In the genomic region with DNA sequence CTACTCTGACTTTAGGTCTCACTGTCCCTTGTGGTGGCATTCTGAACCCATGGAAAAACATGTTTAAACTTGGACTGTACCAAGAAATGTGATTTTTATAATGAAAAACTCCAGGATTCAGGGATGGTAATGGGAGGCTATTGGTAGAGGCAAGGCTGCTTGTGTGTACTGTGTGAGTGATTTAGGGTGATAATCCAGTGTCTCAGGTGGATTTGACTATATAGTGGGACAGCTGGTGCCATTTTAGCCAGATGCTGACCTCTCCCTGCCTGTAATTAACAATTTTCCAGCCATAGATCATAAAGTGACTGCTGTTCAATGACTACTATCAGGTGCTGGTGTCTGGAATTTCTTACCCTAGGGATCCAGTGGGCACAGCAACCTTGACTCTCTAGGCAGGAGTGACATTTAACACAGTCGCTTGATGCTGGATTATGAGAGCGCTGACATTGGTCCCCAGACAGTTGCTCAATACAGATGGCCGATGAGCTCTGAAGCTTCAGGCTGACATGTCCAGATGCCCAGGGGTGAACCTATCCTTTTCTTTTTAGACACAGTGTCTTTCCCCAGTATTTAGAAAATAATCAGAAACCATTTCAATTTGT, we compare ENCODE assay signal across 32 mouse cellular contexts.
A peak's percentile ranks its signal among the peaks of the same experiment; 100 is the strongest.
DNase-seq lines count a peak whose midpoint lies in the region; ATAC-seq lines count a peak whose summit lies in the region.
"Had no signal": no experiment of that assay in that cellular context is flagged by ENCODE, and none has a peak within 500 bp of the region (broad histone marks: within the 10 kb centered on the region; RNA-seq: fewer than 3 reads in every experiment).

No protein-coding gene starts in this region.

- H3K4me2 ChIP-seq in neural tube, embryonic 11.5 days (ENCODE audit: low read depth) = no peak overlapping the region
- H3K4me2 ChIP-seq in midbrain, embryonic 14.5 days (ENCODE audit: low read length) = no peak overlapping the region
- no peak overlapping the region for H3K4me2 ChIP-seq in neural tube, embryonic 15.5 days
- H3K4me2 ChIP-seq: forebrain, embryonic 13.5 days; heart, embryonic 13.5 days; intestine, embryonic 15.5 days; stomach, embryonic 15.5 days had no signal

- WGBS in neural tube, embryonic 11.5 days = 63% methylated on average over 3 of the region's 3 CpGs
- 37% methylated on average over 3 of the region's 3 CpGs for WGBS in midbrain, embryonic 14.5 days
- WGBS in neural tube, embryonic 15.5 days = 32% methylated on average over 3 of the region's 3 CpGs

- H3K9me3 ChIP-seq in neural tube, embryonic 11.5 days (ENCODE audit: control insufficient read depth, low read length) = no peaks in the 10 kb centered on the region
- no peaks in the 10 kb centered on the region for H3K9me3 ChIP-seq in midbrain, embryonic 14.5 days (ENCODE audit: control insufficient read depth, low read length)
- no peaks in the 10 kb centered on the region for H3K9me3 ChIP-seq in neural tube, embryonic 15.5 days (replicated peaks)
- H3K9me3 ChIP-seq: forebrain, embryonic 13.5 days; heart, embryonic 13.5 days; intestine, embryonic 15.5 days; stomach, embryonic 15.5 days had no signal

- DNase-seq in heart, adult 11 months = peak; percentile 36
- DNase-seq in heart, adult 8-10 months (ENCODE audit: low spot score) = no peak
- no peak for DNase-seq in neural tube, embryonic 11.5 days (ENCODE audit: low spot score)
- no peak for DNase-seq in neural tube, embryonic 10.5 days (ENCODE audit: extremely low spot score, low spot score)
- DNase-seq in midbrain, embryonic 14.5 days = peak; percentile 22
- DNase-seq in frontal cortex, postnatal 25 days (ENCODE audit: low spot score in 2 of 2) = no peak
- DNase-seq in yolk sac, embryonic 10.5 days (ENCODE audit: low spot score) = no peak
- DNase-seq: adrenal gland, adult 2 months; cerebellum, adult 2 months; cerebellum, postnatal 25 days; gastrocnemius, adult 2 months; gastrocnemius, postnatal 36 days; heart, adult 2 months; heart, postnatal 10 days; kidney, adult 2 months; kidney, postnatal 4 days; layer of hippocampus, adult 9-11 months; liver; lung, adult 2 months; lung, postnatal 10 days; right cerebral cortex, postnatal 25 days; thymus, postnatal 14 days had no signal

- no peaks in the 10 kb centered on the region for H3K36me3 ChIP-seq in neural tube, embryonic 11.5 days (ENCODE audit: control insufficient read depth, insufficient read depth, low read length)
- H3K36me3 ChIP-seq in midbrain, embryonic 14.5 days (ENCODE audit: control insufficient read depth, insufficient read depth, low read length) = no peaks in the 10 kb centered on the region
- no peaks in the 10 kb centered on the region for H3K36me3 ChIP-seq in neural tube, embryonic 15.5 days
- H3K36me3 ChIP-seq: intestine, embryonic 15.5 days; stomach, embryonic 15.5 days had no signal

- H3K4me1 ChIP-seq in neural tube, embryonic 11.5 days (ENCODE audit: control insufficient read depth, insufficient read depth, low read length) = no peaks in the 10 kb centered on the region
- H3K4me1 ChIP-seq in midbrain, embryonic 14.5 days (ENCODE audit: control insufficient read depth, insufficient read depth, low read length) = peaks cover 8% of the 10 kb centered on the region; the same call in 1 of the 2 replicates
- peaks cover 7% of the 10 kb centered on the region; the same call in 1 of the 2 replicates for H3K4me1 ChIP-seq in neural tube, embryonic 15.5 days
- H3K4me1 ChIP-seq: forebrain, embryonic 13.5 days; heart, embryonic 13.5 days; intestine, embryonic 15.5 days; stomach, embryonic 15.5 days had no signal

- no peaks in the 10 kb centered on the region for H3K27me3 ChIP-seq in neural tube, embryonic 11.5 days (ENCODE audit: control insufficient read depth, insufficient read depth, low read length)
- H3K27me3 ChIP-seq in midbrain, embryonic 14.5 days (ENCODE audit: control insufficient read depth, insufficient read depth, low read length) = no peaks in the 10 kb centered on the region
- H3K27me3 ChIP-seq in neural tube, embryonic 15.5 days (replicated peaks) = no peaks in the 10 kb centered on the region
- H3K27me3 ChIP-seq: CH12.LX; forebrain, embryonic 13.5 days; heart, embryonic 13.5 days; intestine, embryonic 15.5 days; stomach, embryonic 15.5 days had no signal

- no peak overlapping the region for H3K9ac ChIP-seq in neural tube, embryonic 11.5 days (ENCODE audit: low read length)
- no peak overlapping the region for H3K9ac ChIP-seq in midbrain, embryonic 14.5 days (replicated peaks; ENCODE audit: low read length)
- no peak overlapping the region for H3K9ac ChIP-seq in neural tube, embryonic 15.5 days (replicated peaks)
- H3K9ac ChIP-seq: forebrain, embryonic 13.5 days; heart, embryonic 13.5 days; intestine, embryonic 15.5 days; liver, embryonic 14.5 days; stomach, embryonic 15.5 days had no signal

- ATAC-seq in neural tube, embryonic 11.5 days (ENCODE audit: insufficient read depth, low FRiP score, low TSS enrichment) = peak; percentile 68
- peak; percentile 19; the same call in 1 of the 2 replicates for ATAC-seq in midbrain, embryonic 14.5 days (ENCODE audit: low FRiP score, low TSS enrichment)
- ATAC-seq in neural tube, embryonic 15.5 days (ENCODE audit: low FRiP score) = peak; percentile 49; the same call in 1 of the 2 replicates
- ATAC-seq: activated CD4-positive, CD25-positive, alpha-beta regulatory T cell, adult 4 months; intestine, embryonic 15.5 days had no signal

- H3K27ac ChIP-seq in neural tube, embryonic 11.5 days (ENCODE audit: low read depth, low read length) = no peak overlapping the region
- no peak overlapping the region for H3K27ac ChIP-seq in midbrain, embryonic 14.5 days (replicated peaks; ENCODE audit: low read depth, low read length)
- H3K27ac ChIP-seq in neural tube, embryonic 15.5 days (replicated peaks) = no peak overlapping the region
- H3K27ac ChIP-seq: forebrain, embryonic 13.5 days; gastrocnemius, adult 2 months; heart, adult 2 months; heart, embryonic 13.5 days; intestine, embryonic 15.5 days; kidney, postnatal 0 days; liver, embryonic 14.5 days; macrophage; stomach, embryonic 15.5 days had no signal

- no peak overlapping the region for H3K4me3 ChIP-seq in neural tube, embryonic 11.5 days (ENCODE audit: low read depth, low read length)
- no peak overlapping the region for H3K4me3 ChIP-seq in midbrain, embryonic 14.5 days (replicated peaks; ENCODE audit: low read depth, low read length)
- no peak overlapping the region for H3K4me3 ChIP-seq in neural tube, embryonic 15.5 days (replicated peaks)
- H3K4me3 ChIP-seq: forebrain, embryonic 13.5 days; gastrocnemius, adult 2 months; heart, adult 2 months; heart, embryonic 13.5 days; intestine, embryonic 15.5 days; stomach, embryonic 15.5 days had no signal

Comparison
In these comparisons a context has a peak if more than half of its experiments do, and no peak if none do; other contexts are left out.
1. DNase-seq: peak in heart, adult 11 months (single experiment) and midbrain, embryonic 14.5 days (single experiment); none in heart, adult 8-10 months (single experiment), neural tube, embryonic 11.5 days (single experiment), neural tube, embryonic 10.5 days (single experiment), frontal cortex, postnatal 25 days (0 of 2) and yolk sac, embryonic 10.5 days (single experiment).
2. Peak in every context shown above with its lines, with median percentiles within 50 percentile points of each other: ATAC-seq.